Mouse (Mus musculus): ENCODE results near the gene Nr1h3. TPM values are rescaled to one million over a fixed set of nuclear protein-coding genes. Genes with fewer than 3 reads are reported as not detected.

Gene Nr1h3
- polyA plus RNA-seq, 1 experiment, result 90.0 TPM

- Histone ChIP-seq H3K27ac (ENCODE audit: insufficient read depth, low read length) (peak overlapping the region; percentile 68), H3K27me3 (ENCODE audit: control insufficient read depth, insufficient read depth, low read length) (no peaks in the 10 kb centered on the region), H3K36me3 (ENCODE audit: control insufficient read depth, insufficient read depth, low read length) (peaks cover 16% of the 10 kb centered on the region), H3K4me1 (ENCODE audit: control insufficient read depth, insufficient read depth, insufficient read length) (peaks cover 5% of the 10 kb centered on the region; the same call in 1 of the 2 replicates), H3K4me3 (ENCODE audit: extremely low read depth, insufficient read depth, insufficient read length) (no peak overlapping the region)
- TF ChIP-seq CTCF (IDR thresholded peaks at IDR 0.05; ENCODE audit: extremely low read depth, insufficient read depth, insufficient read length, insufficient replicate concordance), result no peak
- TF ChIP-seq POLR2A (IDR thresholded peaks at IDR 0.05; ENCODE audit: low read depth, low read length), result no peak
- WGBS, result 69% methylated on average over 9 of the region's 9 CpGs
- no peak for DNase-seq (ENCODE audit: low read depth in 1 of 2, low spot score in 2 of 2)
Measured at GRCm38 (mm10) chr2:91206254-91206775, 3.7 kb upstream of the Nr1h3 start.

- Histone ChIP-seq H3K4me1 (ENCODE audit: control insufficient read depth, insufficient read depth, insufficient read length) (peaks cover 5% of the 10 kb centered on the region; the same call in 1 of the 2 replicates), H3K4me3 (ENCODE audit: extremely low read depth, insufficient read depth, insufficient read length) (peak overlapping the region; percentile 81), H3K27me3 (ENCODE audit: control insufficient read depth, insufficient read depth, low read length) (no peaks in the 10 kb centered on the region), H3K36me3 (ENCODE audit: control insufficient read depth, insufficient read depth, low read length) (peaks cover 6% of the 10 kb centered on the region), H3K27ac (ENCODE audit: insufficient read depth, low read length) (peak overlapping the region; percentile 67)
- WGBS, result 17% methylated on average over 20 of the region's 20 CpGs
- no peak for DNase-seq (ENCODE audit: low read depth in 1 of 2, low spot score in 2 of 2)
- TF ChIP-seq CTCF (IDR thresholded peaks at IDR 0.05; ENCODE audit: extremely low read depth, insufficient read depth, insufficient read length, insufficient replicate concordance), result no peak
- TF ChIP-seq POLR2A (IDR thresholded peaks at IDR 0.05; ENCODE audit: low read depth, low read length), result no peak
Measured at GRCm38 (mm10) chr2:91202972-91203656, 480 bp upstream of the Nr1h3 start.

GRCm38 (mm10) chr2:91198888-91199287, 3.7 kb downstream of the Nr1h3 start:
- Histone ChIP-seq H3K36me3 (ENCODE audit: control insufficient read depth, insufficient read depth, low read length) (no peaks in the 10 kb centered on the region), H3K27me3 (ENCODE audit: control insufficient read depth, insufficient read depth, low read length) (no peaks in the 10 kb centered on the region), H3K4me1 (ENCODE audit: control insufficient read depth, insufficient read depth, insufficient read length) (peaks cover 5% of the 10 kb centered on the region; the same call in 1 of the 2 replicates), H3K27ac (ENCODE audit: insufficient read depth, low read length) (no peak overlapping the region), H3K4me3 (ENCODE audit: extremely low read depth, insufficient read depth, insufficient read length) (no peak overlapping the region)
- TF ChIP-seq POLR2A (IDR thresholded peaks at IDR 0.05; ENCODE audit: low read depth, low read length) (no peak), CTCF (IDR thresholded peaks at IDR 0.05; ENCODE audit: extremely low read depth, insufficient read depth, insufficient read length, insufficient replicate concordance) (no peak)
- no peak for DNase-seq (ENCODE audit: low read depth in 1 of 2, low spot score in 2 of 2)
- WGBS, result 90% methylated on average over 3 of the region's 3 CpGs

GRCm38 (mm10) chr2:91196577-91197001, 6.0 kb downstream of the Nr1h3 start:
- DNase-seq (ENCODE audit: low read depth in 1 of 2, low spot score in 2 of 2), result no peak
- Histone ChIP-seq H3K27me3 (ENCODE audit: control insufficient read depth, insufficient read depth, low read length) (no peaks in the 10 kb centered on the region), H3K27ac (ENCODE audit: insufficient read depth, low read length) (peak overlapping the region; percentile 33; the same call in 1 of the 2 replicates), H3K4me3 (ENCODE audit: extremely low read depth, insufficient read depth, insufficient read length) (no peak overlapping the region), H3K36me3 (ENCODE audit: control insufficient read depth, insufficient read depth, low read length) (no peaks in the 10 kb centered on the region), H3K4me1 (ENCODE audit: control insufficient read depth, insufficient read depth, insufficient read length) (no peaks in the 10 kb centered on the region)
- TF ChIP-seq CTCF (IDR thresholded peaks at IDR 0.05; ENCODE audit: extremely low read depth, insufficient read depth, insufficient read length, insufficient replicate concordance) (no peak), POLR2A (IDR thresholded peaks at IDR 0.05; ENCODE audit: low read depth, low read length) (no peak)
- 52% methylated on average over 3 of the region's 3 CpGs for WGBS

GRCm38 (mm10) chr2:91194624-91195332, 7.9 kb downstream of the Nr1h3 start:
- peak in 1 of 2 experiments; percentile 43 for DNase-seq (ENCODE audit: low read depth in 1 of 2, low spot score in 2 of 2)
- 10% methylated on average over 27 of the region's 27 CpGs for WGBS
- Histone ChIP-seq H3K4me1 (ENCODE audit: control insufficient read depth, insufficient read depth, insufficient read length) (no peaks in the 10 kb centered on the region), H3K36me3 (ENCODE audit: control insufficient read depth, insufficient read depth, low read length) (no peaks in the 10 kb centered on the region), H3K27me3 (ENCODE audit: control insufficient read depth, insufficient read depth, low read length) (no peaks in the 10 kb centered on the region), H3K4me3 (ENCODE audit: extremely low read depth, insufficient read depth, insufficient read length) (peak overlapping the region; percentile 17; the same call in 1 of the 2 replicates), H3K27ac (ENCODE audit: insufficient read depth, low read length) (peak overlapping the region; percentile 39; the same call in 1 of the 2 replicates)
- TF ChIP-seq POLR2A (IDR thresholded peaks at IDR 0.05; ENCODE audit: low read depth, low read length) (no peak), CTCF (IDR thresholded peaks at IDR 0.05; ENCODE audit: extremely low read depth, insufficient read depth, insufficient read length, insufficient replicate concordance) (peak; percentile 88; the same call in 1 of the 2 replicates)

GRCm38 (mm10) chr2:91190501-91190900, 12.1 kb downstream of the Nr1h3 start:
- no peak for DNase-seq (ENCODE audit: low read depth in 1 of 2, low spot score in 2 of 2)
- no peaks in the 10 kb centered on the region for H3K4me1 ChIP-seq (ENCODE audit: control insufficient read depth, insufficient read depth, insufficient read length)
- no peaks in the 10 kb centered on the region for H3K36me3 ChIP-seq (ENCODE audit: control insufficient read depth, insufficient read depth, low read length)
- 84% methylated on average over 16 of the region's 16 CpGs for whole genome bisulfite sequencing
- H3K27me3 ChIP-seq (ENCODE audit: control insufficient read depth, insufficient read depth, low read length), result no peaks in the 10 kb centered on the region
- H3K4me3 ChIP-seq (ENCODE audit: extremely low read depth, insufficient read depth, insufficient read length), result no peak overlapping the region
- no peak overlapping the region for H3K27ac ChIP-seq (ENCODE audit: insufficient read depth, low read length)
- TF ChIP-seq POLR2A (IDR thresholded peaks at IDR 0.05; ENCODE audit: low read depth, low read length) (no peak), CTCF (IDR thresholded peaks at IDR 0.05; ENCODE audit: extremely low read depth, insufficient read depth, insufficient read length, insufficient replicate concordance) (no peak)
